Mouse (Mus musculus) neutrophil, adult 5-6 weeks (primary cell): ENCODE measurements around the gene Zglp1. TPM values are rescaled to one million over a fixed set of nuclear protein-coding genes. Genes with fewer than 3 reads are reported as not detected.

Experiments
- ATAC-seq: fragments of 151-379, 151-347 bp; 2 replicates; pipeline ENCODE4 v1.8.0; 2017; ENCODE audit warnings: mild to moderate bottlenecking, moderate TSS enrichment; ENCODE audit not compliant: insufficient number of reproducible peaks, poor library complexity, low FRiP score, severe bottlenecking; ENCODE audit errors: extremely low read depth
- total RNA-seq: library from RNA; stranded (forward); fragments of 200-1000 nt; gene quantifications from 2 replicates; pipeline ENCODE4 v1.2.3, GENCODE M21; 2017

The Zglp1 gene
- not detected in 2 replicates for total RNA-seq

DNA sequence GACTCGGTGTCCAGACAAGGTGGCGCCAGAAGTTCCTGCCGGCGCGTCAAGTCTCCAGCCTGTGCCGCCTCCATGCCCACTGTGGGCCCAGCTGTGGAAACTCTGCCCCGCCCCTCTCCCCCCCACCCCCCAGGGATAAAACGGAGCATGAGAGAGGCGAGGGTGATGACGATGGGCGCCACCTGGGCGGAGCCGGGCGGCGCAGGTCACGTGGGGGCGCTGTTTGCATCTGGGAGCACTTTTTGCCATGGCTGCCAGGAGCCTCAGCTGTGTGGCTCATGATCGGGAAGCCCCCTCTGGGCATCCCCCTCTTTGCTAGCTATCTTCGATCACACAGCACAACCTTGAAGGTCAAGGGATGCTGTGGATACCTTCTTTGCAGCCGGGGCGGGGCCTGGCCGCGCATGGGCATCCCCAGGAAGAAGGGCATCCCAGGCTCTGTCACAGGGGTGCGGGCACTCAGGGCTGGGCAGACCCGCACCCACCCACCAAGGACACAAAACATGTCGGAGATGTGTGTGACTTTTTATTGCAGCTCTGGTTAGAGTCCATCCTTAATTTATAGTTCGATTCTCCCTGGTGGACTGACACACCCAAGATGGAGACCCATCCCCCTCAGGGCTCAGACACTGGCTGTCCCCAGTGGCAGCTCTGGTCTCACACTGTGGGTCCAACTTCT is at the start of gene Zglp1:
TSS of gene Zglp1 (minus strand) at position 88 of the 679 bp plus-strand sequence.
- ATAC-seq = no peak

DNA sequence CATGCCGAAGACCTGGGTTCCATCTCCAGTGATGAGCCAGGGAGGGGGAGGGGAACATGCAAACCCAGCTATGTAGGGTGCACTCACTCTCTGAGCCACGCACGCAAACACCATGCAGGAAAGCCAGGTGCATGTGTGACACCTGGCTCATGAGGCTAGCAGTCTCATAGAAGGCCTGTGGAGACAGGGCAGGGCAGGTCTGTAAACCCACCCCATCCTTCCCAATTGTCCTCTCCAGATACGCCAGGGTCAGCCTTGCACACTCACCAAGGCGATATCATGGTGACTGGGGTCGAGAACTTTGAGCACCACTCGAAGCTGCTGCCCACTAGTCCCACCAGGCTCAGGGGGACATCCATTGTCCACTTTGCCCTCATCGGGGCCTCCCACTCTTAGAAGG is 48.2 kb upstream of the Zglp1 start:
- no peak for ATAC-seq

DNA sequence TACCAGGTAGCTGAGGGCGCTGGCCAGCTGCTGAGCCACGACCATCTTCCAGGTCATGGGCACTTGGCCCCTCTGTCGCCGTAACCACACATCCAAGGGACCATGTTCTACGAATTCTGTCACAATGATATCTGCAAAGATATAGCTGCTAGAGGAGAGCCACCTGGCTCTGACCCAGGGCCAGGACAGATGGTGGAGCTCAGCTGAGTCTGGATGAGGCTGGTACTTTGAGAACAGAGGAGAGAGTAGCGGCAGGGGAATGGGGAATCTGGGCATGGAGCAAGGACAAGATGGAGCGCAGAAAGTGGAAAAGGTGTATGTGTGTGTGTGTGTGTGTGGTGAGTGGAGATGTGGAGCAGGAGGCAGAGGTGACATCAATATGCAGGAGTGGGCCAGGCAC is 47.3 kb upstream of the Zglp1 start:
- no peak for ATAC-seq

DNA sequence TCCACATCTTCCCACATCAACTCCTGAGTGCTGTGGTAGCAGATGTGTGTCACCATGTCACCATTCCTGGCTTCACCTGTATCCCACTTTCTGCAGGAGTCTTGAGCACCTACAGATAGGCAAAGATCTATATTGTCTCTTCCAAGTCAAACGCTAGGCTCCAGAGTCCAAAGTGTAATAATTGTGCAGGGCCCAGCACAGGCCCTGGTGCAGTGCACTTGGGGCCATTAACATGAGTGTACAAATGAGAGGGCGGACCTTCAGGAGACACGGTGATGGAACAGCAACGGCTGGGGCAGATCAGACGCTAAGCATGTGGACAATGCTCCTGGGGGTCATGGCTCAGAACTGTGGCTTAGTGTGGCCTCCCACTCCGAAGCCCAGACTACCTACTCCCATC is 46.9 kb upstream of the Zglp1 start:
- no peak for ATAC-seq

DNA sequence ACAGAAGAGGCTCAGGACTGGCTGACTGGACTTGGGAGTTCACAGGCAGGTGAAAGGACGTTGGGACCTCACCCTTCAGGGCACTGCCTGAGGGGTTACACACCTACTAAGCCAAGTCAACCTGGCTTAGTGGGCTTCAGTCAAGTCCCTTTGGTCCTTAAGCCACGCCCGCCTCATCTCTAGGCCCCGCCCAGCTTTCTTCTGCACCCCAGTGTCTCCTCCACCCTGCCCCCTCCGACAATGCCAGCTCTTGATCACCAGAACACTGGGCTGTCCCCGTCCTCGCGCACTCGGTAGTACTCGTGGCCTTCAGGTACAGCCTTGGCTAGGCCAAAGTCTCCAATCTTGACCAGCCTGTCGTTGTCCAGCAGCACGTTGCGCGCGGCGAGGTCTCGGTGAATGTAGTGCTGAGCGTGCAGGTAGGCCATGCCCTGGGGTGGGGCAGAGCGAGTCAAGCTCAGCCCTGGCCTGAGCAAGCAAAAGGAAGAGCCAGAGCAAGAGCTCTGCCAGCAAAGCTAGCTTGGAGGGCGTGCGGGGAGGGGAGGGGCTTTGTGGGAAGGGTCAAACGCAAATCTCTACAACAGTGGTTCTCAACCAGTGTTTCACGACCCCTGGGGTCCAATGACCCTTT is 40.8 kb upstream of the Zglp1 start:
- ATAC-seq = no peak

DNA sequence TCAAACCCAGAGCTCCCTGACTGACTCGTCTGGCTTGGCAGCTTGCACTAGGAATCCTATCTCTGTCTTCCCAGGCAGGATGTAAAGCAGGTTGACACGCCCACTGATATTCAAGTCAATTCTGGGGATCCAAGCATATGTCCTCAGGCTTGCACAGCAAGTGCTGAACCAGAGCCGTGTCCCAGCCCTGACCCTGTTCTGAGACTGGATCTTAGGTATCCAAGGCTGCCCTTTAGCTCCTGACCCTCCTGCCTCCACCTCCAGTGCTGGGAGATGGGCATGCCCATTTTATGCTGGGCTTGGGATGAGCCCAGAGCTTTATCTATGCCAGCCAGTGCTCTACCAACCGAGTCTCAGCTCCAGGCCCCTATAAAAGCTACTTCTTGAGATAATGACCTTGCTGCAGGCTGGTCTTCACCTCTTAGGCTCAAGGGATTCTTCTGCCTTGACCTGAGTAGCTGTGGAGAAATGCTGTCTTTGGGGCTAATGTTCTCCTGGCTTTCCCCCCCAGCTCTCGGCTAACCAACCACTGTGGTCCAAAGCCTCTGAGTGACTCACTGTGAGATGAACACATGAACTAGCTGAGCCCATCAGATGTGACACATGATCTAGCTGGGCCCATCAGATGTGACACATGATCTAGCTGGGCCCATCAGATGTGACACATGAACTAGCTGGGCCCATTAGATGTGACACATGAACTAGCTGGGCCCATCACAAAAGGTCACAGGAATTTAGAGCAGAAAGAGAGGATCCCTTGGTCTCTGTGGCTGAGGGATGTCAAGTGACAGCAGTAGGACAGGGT is 39.1 kb upstream of the Zglp1 start:
- no peak for ATAC-seq

DNA sequence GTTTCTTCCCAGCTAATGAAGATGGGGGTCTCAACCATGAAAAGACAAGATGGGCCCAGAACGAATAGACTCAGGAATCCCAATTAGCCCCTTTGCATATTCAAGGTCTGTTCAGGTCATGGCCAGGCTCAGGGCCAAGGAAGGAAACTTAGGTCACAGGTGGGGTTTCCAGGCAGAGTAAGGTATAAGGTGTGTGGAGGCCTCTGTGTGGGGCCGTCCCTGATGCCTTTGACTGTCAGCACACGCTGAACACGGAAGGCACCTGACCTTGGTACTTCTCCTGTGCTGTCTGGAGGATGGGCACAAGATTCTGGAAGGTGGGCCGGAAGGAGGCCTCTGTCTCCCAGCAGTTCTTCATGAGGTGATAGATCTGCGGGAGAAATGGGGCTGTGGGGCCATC is 37.9 kb upstream of the Zglp1 start:
- no peak for ATAC-seq

DNA sequence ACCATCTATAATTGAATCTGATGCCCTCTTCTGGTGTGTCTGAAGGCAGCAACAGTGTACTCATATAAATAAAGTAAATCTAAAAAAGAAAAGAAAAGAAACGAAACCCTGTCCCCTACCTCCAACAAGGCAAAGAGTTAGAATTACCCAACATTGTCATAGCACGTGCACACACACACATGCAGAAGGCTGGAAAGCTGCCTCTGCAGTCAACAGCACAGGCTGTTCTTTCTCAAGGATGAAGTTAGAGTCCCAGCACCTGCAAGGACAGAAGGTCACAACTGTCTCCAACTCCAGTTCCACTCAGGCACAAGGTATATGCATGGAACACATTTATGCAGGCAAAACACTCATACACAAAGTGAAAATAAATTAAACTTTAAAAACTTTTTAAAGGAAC is 35.2 kb upstream of the Zglp1 start:
- ATAC-seq = no peak

DNA sequence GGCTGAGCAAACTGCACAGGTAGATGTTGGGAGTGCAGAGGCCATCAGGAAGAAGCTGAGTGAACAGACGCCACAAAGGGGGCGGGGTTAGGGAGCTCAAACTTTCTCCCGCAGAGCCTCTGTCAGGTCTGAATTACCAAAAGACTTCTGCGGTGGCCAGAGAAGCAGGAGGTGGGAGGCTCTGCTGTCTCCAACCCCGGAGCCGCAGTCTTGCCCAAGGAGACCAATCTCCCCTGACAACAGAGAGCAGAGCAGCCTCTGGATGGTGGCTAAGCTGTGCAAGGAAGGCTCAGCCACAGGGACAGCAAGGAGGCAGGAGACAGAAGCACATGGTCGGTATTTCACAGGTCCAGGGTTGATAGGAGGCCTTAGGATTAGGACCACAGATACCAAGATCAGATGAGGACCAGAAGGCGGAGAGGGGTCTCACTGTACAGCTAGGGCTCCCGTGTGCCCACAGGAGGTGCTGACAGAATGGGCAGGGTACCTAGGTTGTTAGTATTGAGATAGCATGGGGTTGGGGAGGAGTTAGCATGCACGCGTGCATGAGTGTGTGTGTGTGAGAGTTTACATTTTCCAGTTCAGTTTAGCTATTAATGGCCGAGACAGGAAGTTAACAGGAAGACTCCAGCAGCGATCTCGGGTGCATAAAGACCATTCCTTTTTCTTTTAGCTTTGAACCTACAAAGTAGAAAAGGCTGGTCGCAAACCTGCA is 33.7 kb upstream of the Zglp1 start:
- no peak for ATAC-seq

DNA sequence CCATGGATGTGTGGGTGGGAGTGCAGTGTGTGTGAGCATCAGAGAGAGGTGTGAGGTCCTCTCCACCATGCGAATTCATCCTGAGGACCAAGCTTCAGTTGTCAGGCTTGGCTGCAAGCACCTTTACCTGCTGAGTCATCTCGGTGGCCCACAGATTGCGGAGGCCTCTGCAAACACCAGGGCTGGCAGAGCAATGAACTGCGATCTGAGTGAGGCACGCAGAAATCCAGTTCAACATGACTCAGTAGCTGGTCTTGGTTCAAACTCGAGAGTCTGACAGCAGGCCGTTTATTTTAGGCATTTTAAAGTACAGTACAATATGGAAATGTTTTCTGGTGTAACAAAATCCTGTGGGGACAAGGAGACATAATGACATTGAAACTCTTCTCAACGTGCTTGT is 30.9 kb upstream of the Zglp1 start:
- no peak for ATAC-seq

DNA sequence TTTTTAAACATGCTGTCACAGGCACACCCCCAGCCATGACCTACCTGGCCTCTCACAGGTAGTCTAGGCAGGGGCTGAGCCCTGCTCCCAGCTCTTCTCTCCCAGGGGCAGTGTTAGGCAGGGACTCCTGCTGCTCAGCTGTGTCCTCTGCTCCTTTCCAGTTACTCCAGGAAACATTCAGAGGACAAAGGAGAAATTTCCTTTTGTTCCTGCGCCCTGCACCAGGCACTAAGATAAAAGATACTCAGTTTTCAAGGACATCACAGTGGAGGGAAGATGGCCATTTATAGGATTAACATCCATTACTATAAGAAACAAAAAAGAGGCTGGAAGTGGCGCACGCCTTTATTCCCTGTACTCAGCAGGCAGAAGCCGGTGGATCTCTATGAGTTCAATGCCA is 29.1 kb upstream of the Zglp1 start:
- ATAC-seq = no peak

DNA sequence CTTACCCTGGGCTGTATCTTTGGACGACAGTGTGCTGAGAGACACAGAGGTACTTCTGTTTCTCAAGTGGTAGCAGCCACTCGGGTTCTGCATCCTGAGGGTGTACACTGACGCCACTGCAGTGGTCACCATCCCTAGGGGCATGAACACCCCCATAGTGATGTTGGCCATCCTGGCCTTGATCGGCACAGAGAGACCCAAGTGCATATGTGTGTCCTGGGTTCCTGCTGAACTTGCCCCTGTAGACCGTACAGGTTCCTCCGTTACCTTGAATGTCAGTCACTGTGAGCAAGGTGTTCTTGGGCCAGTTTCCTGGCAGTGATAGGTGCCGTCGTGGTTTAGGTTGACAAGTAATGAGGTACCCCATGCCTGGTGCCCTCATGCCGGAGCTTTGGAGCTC is 26.5 kb upstream of the Zglp1 start:
- ATAC-seq = no peak

DNA sequence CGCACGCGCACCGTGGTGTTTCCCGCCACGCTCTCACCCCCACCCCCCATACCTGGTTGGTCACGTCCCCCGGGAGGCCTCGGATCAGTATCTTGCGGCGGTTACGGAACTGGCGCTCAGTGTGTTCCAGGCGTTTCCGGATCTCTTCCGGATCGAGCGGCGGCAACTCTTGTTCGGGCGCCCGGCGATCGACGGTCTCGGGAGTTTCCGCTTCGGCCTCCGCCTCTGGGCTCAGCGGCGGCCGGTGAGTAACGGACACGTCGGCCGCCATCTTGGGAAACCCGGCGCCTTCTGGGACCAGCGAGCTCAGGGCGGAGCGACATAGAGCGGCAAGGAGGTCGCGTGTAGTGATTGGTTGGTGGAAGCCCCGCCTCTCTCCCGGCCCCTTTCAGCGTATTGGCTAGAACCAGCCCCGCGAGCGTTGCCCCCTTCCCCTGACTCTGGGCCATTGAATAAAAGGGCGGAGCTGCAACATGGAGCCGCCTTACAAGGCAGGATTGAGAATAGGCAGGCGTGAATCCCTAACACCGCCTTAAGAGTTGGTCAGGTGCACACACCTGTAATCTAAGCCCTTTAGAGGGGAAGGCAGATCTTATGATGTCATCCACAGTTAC is 24.9 kb upstream of the Zglp1 start, which contains the start of the genes Gm38431 and Raver1:
TSS of gene Gm38431 (minus strand) at position 291 of the 614 bp plus-strand sequence.
TSS of gene Raver1 (minus strand) at position 302 of the 614 bp plus-strand sequence.
- ATAC-seq = peak; percentile 98

DNA sequence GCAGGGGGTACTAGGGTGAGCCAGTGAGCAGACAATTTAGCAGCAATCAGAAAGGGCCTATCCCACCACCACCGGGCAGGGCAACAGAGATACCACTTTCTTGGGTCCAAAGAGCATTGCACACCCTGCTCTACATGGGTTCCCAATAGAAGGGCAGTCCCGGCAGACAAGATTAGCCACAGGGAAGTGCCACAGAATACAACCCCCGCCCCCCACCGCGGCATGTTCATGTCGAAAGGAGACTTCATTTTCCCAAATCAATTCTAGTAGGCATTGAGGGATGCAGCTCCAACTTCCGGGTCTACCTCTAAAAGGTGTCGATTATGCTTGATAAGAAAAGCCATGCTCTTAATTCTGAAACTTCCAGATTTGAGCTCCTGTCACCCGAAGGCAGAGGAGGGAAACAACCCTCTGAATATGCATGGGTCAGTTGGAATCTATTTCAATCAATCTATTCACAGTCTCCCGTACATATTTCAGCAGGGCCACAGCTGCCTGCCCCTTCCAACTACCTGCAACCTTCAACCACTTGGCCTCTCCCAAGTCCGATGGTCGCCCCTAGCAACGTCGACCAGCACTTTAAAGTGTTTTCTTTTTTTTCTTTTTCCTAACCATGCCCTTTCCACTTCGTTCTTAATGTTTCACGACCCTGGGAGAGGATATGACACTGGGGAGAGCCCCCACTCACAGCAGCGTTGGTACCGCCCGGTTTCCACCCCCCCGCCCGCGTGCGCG is 24.2 kb upstream of the Zglp1 start:
- ATAC-seq = no peak

DNA sequence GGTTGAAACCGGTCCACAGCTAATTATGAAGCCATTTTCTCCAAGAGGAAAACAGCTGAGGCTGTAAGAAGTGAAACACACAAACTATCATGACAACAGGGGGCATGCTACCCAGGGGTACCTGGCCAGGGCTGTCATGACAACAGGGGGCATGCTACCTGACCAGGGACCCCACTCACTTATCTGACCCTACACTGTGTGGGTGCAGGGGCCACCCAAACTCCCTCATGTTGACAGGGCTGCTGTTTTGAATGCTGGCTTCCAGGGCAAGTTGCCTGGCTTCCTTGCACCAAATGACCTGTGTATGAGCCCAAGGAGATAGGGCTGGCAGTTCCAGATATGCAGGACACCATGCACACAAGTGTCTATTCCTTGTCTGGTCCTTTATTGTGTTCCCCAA is 23.6 kb upstream of the Zglp1 start:
- no peak for ATAC-seq

DNA sequence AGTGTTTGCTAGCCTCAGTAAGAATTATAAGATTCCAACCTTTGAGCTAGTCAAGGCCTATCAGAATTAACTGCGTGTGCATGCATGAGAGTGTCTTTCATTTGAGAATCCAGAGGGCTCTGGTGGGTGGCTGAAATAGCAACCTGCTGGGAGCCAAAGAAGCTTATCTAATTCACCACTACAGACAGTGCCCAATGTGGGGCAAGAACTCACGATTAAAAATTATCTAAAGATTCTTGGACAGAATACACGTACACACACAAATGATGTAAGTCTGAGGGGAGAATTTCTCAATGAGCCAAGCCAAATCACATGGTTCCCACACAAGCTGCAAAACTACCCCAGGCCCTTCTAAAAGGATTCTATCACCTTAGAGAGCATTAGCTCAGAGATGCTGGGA is 16.4 kb upstream of the Zglp1 start:
- no peak for ATAC-seq

DNA sequence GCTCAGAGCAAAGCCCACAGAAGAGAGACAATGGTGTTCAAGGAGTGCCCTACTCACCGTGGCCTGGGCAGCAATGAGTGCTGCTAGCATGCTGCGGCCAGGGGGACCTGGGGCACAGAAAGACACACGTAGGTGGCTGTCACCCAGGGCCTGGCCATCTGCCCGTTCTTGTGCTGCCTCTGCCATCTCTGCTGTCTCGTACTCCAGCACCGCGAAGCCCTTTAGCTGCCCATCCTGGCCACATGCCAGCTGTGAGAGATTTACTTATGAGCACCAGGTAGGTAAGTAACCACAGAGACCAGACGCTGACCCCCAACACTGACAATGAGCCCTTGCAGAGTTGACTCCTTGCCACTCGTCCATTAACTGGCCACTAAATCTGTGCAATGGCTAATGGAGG is 14.2 kb upstream of the Zglp1 start:
- no peak for ATAC-seq

DNA sequence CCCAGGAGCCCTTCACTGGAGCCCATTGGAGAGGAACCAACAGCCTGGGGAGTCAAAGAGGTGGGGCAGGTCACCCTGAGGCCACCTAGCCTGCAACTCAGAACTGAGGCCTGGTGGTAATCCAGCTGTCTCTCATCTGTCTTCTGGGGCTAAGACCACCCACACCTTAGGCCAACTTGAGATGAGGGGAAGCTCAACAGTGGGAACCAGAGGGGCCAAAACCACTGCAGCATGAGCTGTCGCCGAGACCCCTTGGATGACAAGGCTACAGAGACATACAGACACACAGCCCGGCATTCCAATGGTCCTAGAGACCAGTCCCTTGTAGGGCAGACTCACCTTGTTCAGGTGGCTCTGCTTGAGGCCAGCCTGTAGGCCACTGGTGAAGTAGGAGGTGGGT is 8.7 kb upstream of the Zglp1 start:
- no peak for ATAC-seq
